Mouse (Mus musculus) hindbrain, embryonic 12.5 days (tissue): ENCODE results near the gene Dync1li1. TPM values are rescaled to one million over a fixed set of nuclear protein-coding genes. Genes with fewer than 3 reads are reported as not detected.
A peak's percentile ranks its signal among the peaks of the same experiment; 100 is the strongest.
"Not testable (repeated sequence)": the region's sequence is repeated elsewhere in the genome, so short reads cannot be mapped to it uniquely, and the experiment has no call there.

Source experiments
- ATAC-seq: fragments of 200-750 bp; cut with Nextera tagmentation; 2 replicates; pipeline ENCODE4 v1.8.0; 2017; ENCODE audit warnings: moderate TSS enrichment; ENCODE audit not compliant: low FRiP score
- H3K27ac ChIP-seq: fragments of 300-500 bp; sonication (generic); 2 replicates; pipeline ENCODE4 v1.5.1; 2016; ENCODE audit warnings: mild to moderate bottlenecking
- H3K27me3 ChIP-seq: fragments of 300-500 bp; sonication (generic); 2 replicates; pipeline ENCODE4 v1.6.1; 2016; ENCODE audit warnings: mild to moderate bottlenecking
- H3K36me3 ChIP-seq: fragments of 300-500 bp; sonication (generic); 2 replicates; pipeline ENCODE4 v1.6.1; 2016; ENCODE audit warnings: mild to moderate bottlenecking
- H3K4me1 ChIP-seq: fragments of 300-500 bp; sonication (generic); 2 replicates; pipeline ENCODE4 v1.6.1; 2016
- H3K4me2 ChIP-seq: fragments of 300-500 bp; sonication (generic); replicated peaks from 2 replicates; pipeline ENCODE4 v1.6.1; 2016; ENCODE audit warnings: mild to moderate bottlenecking
- H3K4me3 ChIP-seq: fragments of 300-500 bp; sonication (generic); 2 replicates; pipeline ENCODE4 v1.5.1; 2016; ENCODE audit warnings: mild to moderate bottlenecking
- H3K9ac ChIP-seq: fragments of 300-500 bp; sonication (generic); 2 replicates; pipeline ENCODE4 v1.6.1; 2016; ENCODE audit warnings: mild to moderate bottlenecking, moderate library complexity
- H3K9me3 ChIP-seq: fragments of 300-500 bp; sonication (generic); replicated peaks from 2 replicates; pipeline ENCODE4 v1.6.1; 2016; ENCODE audit warnings: mild to moderate bottlenecking
- WGBS: fragments of 180-500 bp; shearing (Covaris S2); methylation state at CpG from one replicate; pipeline ENCODE4 v1.1.7; 2016; 5-methylcytosine and 5-hydroxymethylcytosine counted together
- polyA plus RNA-seq: library from polyadenylated mRNA; unstranded; fragments of >200 nt; fragmentation: Nextera tagmentation; extraction: Ambion mirVana; gene quantifications from 2 replicates; pipeline ENCODE4 v1.2.1, GENCODE M21; 2016

The Dync1li1 gene
- polyA plus RNA-seq, 1 experiment from 2014 or later: 125 TPM

- no peak for ATAC-seq
- Histone ChIP-seq H3K9ac (no peak overlapping the region), H3K9me3 (no peaks in the 10 kb centered on the region), H3K4me3 (no peak overlapping the region), H3K27ac (no peak overlapping the region), H3K4me2 (no peak overlapping the region), H3K36me3 (peaks cover 72% of the 10 kb centered on the region), H3K27me3 (no peaks in the 10 kb centered on the region), H3K4me1 (no peaks in the 10 kb centered on the region)
- 98% methylated on average over 4 of the region's 4 CpGs for WGBS
These were observed 19.2 kb downstream of the Dync1li1 start for GRCm38 (mm10) chr9:114707805-114708204.

GRCm38 (mm10) chr9:114710345-114710744, 21.8 kb downstream of the Dync1li1 start:
- Histone ChIP-seq H3K4me3 (no peak overlapping the region), H3K9ac (no peak overlapping the region), H3K27me3 (no peaks in the 10 kb centered on the region), H3K27ac (no peak overlapping the region), H3K9me3 (no peaks in the 10 kb centered on the region), H3K4me2 (no peak overlapping the region), H3K36me3 (peaks cover 87% of the 10 kb centered on the region), H3K4me1 (no peaks in the 10 kb centered on the region)
- ATAC-seq: no peak
- WGBS: 86% methylated on average over 7 of the region's 7 CpGs

GRCm38 (mm10) chr9:114713481-114713880, 24.9 kb downstream of the Dync1li1 start:
- Histone ChIP-seq H3K4me1 (no peaks in the 10 kb centered on the region), H3K4me3 (no peak overlapping the region), H3K27me3 (no peaks in the 10 kb centered on the region), H3K36me3 (peaks cover 87% of the 10 kb centered on the region), H3K27ac (no peak overlapping the region), H3K4me2 (no peak overlapping the region), H3K9ac (no peak overlapping the region), H3K9me3 (no peaks in the 10 kb centered on the region)
- 96% methylated on average over 7 of the region's 7 CpGs for WGBS
- ATAC-seq: no peak

- Histone ChIP-seq H3K4me2 (no peak overlapping the region), H3K4me1 (no peaks in the 10 kb centered on the region), H3K9ac (no peak overlapping the region), H3K27me3 (no peaks in the 10 kb centered on the region), H3K36me3 (peaks cover 93% of the 10 kb centered on the region), H3K9me3 (no peaks in the 10 kb centered on the region), H3K27ac (no peak overlapping the region), H3K4me3 (no peak overlapping the region)
- 81% methylated on average over 18 of the region's 18 CpGs for WGBS
- ATAC-seq: no peak
These were observed 28.2 kb downstream of the Dync1li1 start for GRCm38 (mm10) chr9:114716677-114717331.

- 6% methylated on average over 3 of the region's 3 CpGs for WGBS
- Histone ChIP-seq H3K4me3 (no peak overlapping the region), H3K4me2 (no peak overlapping the region), H3K4me1 (peaks cover 11% of the 10 kb centered on the region), H3K27ac (no peak overlapping the region), H3K9me3 (no peaks in the 10 kb centered on the region), H3K36me3 (peaks cover 31% of the 10 kb centered on the region), H3K9ac (no peak overlapping the region), H3K27me3 (no peaks in the 10 kb centered on the region)
- ATAC-seq: no peak
These were observed 38.7 kb downstream of the Dync1li1 start for GRCm38 (mm10) chr9:114727315-114727714.

GRCm38 (mm10) chr9:114728432-114728831, 39.8 kb downstream of the Dync1li1 start:
- not testable (repeated sequence) for H3K9ac ChIP-seq, H3K27me3 ChIP-seq, H3K27ac ChIP-seq, H3K9me3 ChIP-seq, H3K4me3 ChIP-seq, H3K4me2 ChIP-seq, ATAC-seq
- 74% methylated on average over 2 of the region's 2 CpGs for WGBS
- H3K36me3 ChIP-seq: peaks cover 21% of the 10 kb centered on the region
- peaks cover 19% of the 10 kb centered on the region for H3K4me1 ChIP-seq

- no peaks in the 10 kb centered on the region for H3K27me3 ChIP-seq
- H3K4me3 ChIP-seq: peak overlapping the region; percentile 89; the same call in 1 of the 2 replicates
- no peak overlapping the region for H3K9ac ChIP-seq
- no peak overlapping the region for H3K27ac ChIP-seq
- no peak for ATAC-seq
- 36% methylated on average over 30 of the region's 30 CpGs for WGBS
- H3K9me3 ChIP-seq: no peaks in the 10 kb centered on the region
- peaks cover 21% of the 10 kb centered on the region for H3K4me1 ChIP-seq
- H3K4me2 ChIP-seq: peak overlapping the region; percentile 59
- H3K36me3 ChIP-seq: peaks cover 5% of the 10 kb centered on the region
These were observed 41.6 kb downstream of the Dync1li1 start for GRCm38 (mm10) chr9:114729911-114730805.

- Histone ChIP-seq H3K4me3 (peak within 1 kb of the TSS; percentile 89), H3K27ac (peak within 1 kb of the TSS; percentile 85), H3K4me2 (peak within 1 kb of the TSS; percentile 59), H3K36me3 (no peaks in the 10 kb centered on the region), H3K27me3 (no peaks in the 10 kb centered on the region), H3K9ac (peak within 1 kb of the TSS; percentile 89), H3K9me3 (no peaks in the 10 kb centered on the region), H3K4me1 (peaks cover 21% of the 10 kb centered on the region)
- under 1% methylated on average over 53 of the region's 53 CpGs for WGBS
- peak; percentile 91 for ATAC-seq
These were observed 42.6 kb downstream of the Dync1li1 start, which contains the start of gene Cmtm6 for GRCm38 (mm10) chr9:114731011-114731755. Gene Cmtm6 (plus strand): TSS chr9:114731116.

- H3K36me3 ChIP-seq: no peaks in the 10 kb centered on the region
- peaks cover 21% of the 10 kb centered on the region for H3K4me1 ChIP-seq
- no peaks in the 10 kb centered on the region for H3K9me3 ChIP-seq
- peak overlapping the region; percentile 89 for H3K9ac ChIP-seq
- WGBS: 76% methylated on average over 12 of the region's 12 CpGs
- no peak for ATAC-seq
- H3K27ac ChIP-seq: no peak overlapping the region
- H3K4me3 ChIP-seq: peak overlapping the region; percentile 89
- no peaks in the 10 kb centered on the region for H3K27me3 ChIP-seq
- peak overlapping the region; percentile 59 for H3K4me2 ChIP-seq
These were observed 43.5 kb downstream of the Dync1li1 start for GRCm38 (mm10) chr9:114731871-114732682.

GRCm38 (mm10) chr9:114733238-114733637, 44.6 kb downstream of the Dync1li1 start:
- Histone ChIP-seq H3K27me3 (no peaks in the 10 kb centered on the region), H3K27ac (no peak overlapping the region), H3K36me3 (no peaks in the 10 kb centered on the region; the same call in 1 of the 2 replicates), H3K9me3 (no peaks in the 10 kb centered on the region), H3K9ac (no peak overlapping the region), H3K4me2 (no peak overlapping the region), H3K4me1 (peaks cover 21% of the 10 kb centered on the region), H3K4me3 (no peak overlapping the region)
- 83% methylated on average over 2 of the region's 2 CpGs for WGBS
- no peak for ATAC-seq

GRCm38 (mm10) chr9:114736442-114736841, 47.9 kb downstream of the Dync1li1 start:
- H3K4me1 ChIP-seq: peaks cover 19% of the 10 kb centered on the region
- WGBS: 75% methylated on average over 11 of the region's 11 CpGs
- H3K4me3 ChIP-seq: no peak overlapping the region
- H3K4me2 ChIP-seq: no peak overlapping the region
- H3K36me3 ChIP-seq: peaks cover 11% of the 10 kb centered on the region; the same call in 1 of the 2 replicates
- H3K9ac ChIP-seq: no peak overlapping the region
- H3K27ac ChIP-seq: no peak overlapping the region
- no peaks in the 10 kb centered on the region for H3K9me3 ChIP-seq
- ATAC-seq: no peak
- H3K27me3 ChIP-seq: no peaks in the 10 kb centered on the region
